Mouse (Mus musculus) adrenal gland, postnatal 4 days (tissue): ENCODE data around the gene Utp4. TPM values are rescaled to one million over a fixed set of nuclear protein-coding genes. Genes with fewer than 3 reads are reported as not detected.

Experiments used
- DNase-seq, 2 experiments: peaks; one replicate each; pipeline ENCODE4 v3.0.0; 2021 to 2022; ENCODE audit warnings: low spot score in 2 of 2, mixed read lengths in 2 of 2
- total RNA-seq, 2 experiments: library from RNA; stranded (reverse); gene quantifications; 2 replicates each; pipeline ENCODE4 v1.2.3; 2021

The Utp4 gene
- total RNA-seq, 2 experiments from 2014 or later, result 45.1 to 47.0 TPM

DNA sequence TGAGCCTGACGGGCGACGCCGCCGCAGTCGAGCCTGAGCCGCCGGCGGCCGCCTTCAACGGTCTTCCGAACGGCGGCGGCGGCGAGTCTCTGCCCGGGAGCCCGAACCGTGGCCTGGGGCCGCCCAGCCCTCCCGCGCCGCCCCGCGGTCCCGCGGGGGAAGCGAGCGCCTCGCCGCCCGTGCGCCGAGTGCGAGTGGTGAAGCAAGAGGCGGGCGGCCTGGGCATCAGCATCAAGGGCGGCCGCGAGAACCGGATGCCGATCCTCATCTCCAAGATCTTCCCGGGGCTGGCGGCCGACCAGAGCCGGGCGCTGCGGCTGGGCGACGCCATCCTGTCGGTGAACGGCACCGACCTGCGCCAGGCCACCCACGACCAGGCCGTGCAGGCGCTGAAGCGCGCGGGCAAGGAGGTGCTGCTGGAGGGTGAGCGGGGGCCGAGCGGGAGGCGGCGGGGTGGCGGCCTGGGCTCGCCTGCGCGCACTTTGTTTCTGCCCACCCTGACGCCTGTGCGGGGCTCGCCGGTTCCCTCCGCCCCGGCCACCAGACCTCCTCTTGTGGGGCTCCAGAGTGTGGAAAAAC lies 42.6 kb downstream of the Utp4 start:
- peak; percentile 40 to 41 for DNase-seq

GRCm38 (mm10) chr8:106936478-106937051 lies 43.1 kb downstream of the Utp4 start:
- DNase-seq, result no peak

- DNase-seq, result no peak
Measured at GRCm38 (mm10) chr8:106937081-106937800, 43.8 kb downstream of the Utp4 start.

DNA sequence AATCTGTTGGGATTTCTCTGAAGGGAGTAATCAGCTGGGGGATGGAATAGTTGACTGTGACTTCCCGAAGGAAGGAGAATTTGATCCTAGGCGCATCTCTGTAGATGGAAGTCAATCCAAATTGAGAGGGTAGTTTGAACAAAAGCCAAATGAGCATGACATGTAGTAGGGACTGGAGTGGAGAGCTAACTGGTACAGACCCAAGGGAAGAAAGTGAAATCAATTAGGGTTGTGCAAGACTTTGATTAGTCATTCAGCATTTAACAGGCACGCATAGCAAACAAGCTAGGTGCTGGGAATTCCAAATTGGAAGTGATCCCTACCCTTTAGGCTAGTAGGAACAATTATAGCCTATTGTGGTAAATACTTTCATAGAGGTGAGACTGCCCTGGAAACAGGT lies 48.4 kb downstream of the Utp4 start:
- no peak for DNase-seq

DNA sequence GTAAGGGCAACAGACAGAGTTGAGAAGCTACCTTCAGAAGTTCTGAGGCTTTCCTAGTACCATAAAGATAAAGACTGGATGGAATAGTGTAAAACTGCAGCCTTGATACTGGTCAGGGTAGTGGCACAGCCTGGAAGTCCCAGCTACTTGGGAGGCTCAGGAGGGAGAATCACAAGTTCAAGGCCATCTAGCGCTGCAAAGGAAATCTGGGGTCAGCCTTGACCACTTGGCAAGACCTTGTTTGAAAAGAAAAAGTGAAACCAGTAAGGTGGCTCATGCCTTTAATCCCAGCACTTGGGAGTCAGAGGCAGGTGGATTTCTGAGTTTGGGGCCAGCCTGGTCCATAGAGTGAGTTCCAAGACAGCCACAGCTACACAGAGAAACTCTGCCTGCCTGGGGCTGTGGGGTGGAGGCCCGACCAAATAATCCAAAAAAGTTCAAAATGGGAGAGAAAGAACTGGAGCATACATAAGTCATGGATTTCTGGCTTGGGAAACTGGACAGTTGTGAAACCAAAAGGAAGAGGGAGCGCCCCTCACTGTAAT lies 50.5 kb downstream of the Utp4 start:
- no peak for DNase-seq

- DNase-seq, result no peak
Measured at GRCm38 (mm10) chr8:106944756-106945155, 51.3 kb downstream of the Utp4 start.

GRCm38 (mm10) chr8:106948678-106949243 lies 55.3 kb downstream of the Utp4 start:
- DNase-seq, result no peak

- DNase-seq, result no peak
Measured at GRCm38 (mm10) chr8:106951707-106952106, 58.3 kb downstream of the Utp4 start.

GRCm38 (mm10) chr8:106953571-106953970 lies 60.1 kb downstream of the Utp4 start:
- DNase-seq, result no peak

- no peak for DNase-seq
Measured at GRCm38 (mm10) chr8:106957086-106957485, 63.6 kb downstream of the Utp4 start.

- no peak for DNase-seq
Measured at GRCm38 (mm10) chr8:106958212-106958611, 64.8 kb downstream of the Utp4 start.

DNA sequence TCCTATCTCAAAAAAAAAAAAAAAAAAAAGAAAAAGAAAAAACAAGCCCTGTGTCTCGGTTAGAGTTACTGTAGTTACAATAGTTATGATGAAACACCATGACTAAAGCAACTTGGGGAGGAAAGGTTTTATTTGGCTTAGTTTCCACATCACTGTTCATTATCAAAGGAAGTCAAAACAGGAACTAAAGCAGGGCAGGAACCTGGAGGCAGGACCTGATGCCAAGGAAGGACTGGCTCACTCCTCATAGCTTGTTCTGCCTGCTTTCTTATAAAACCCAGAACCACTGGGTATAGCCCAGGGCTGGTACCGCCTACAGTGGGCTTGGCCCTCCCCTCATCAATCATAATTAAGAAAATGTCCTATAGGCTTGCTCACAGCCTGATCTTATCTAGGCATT lies 66.2 kb downstream of the Utp4 start:
- DNase-seq, result no peak

- DNase-seq, result no peak
Measured at GRCm38 (mm10) chr8:106962322-106962721, 68.9 kb downstream of the Utp4 start.

GRCm38 (mm10) chr8:106963365-106963764 lies 69.9 kb downstream of the Utp4 start:
- no peak for DNase-seq

- DNase-seq, result no peak
Measured at GRCm38 (mm10) chr8:106964573-106964972, 71.1 kb downstream of the Utp4 start.

- DNase-seq, result no peak
Measured at GRCm38 (mm10) chr8:106969964-106970363, 76.5 kb downstream of the Utp4 start.

- DNase-seq, result no peak
Measured at GRCm38 (mm10) chr8:106971916-106972315, 78.5 kb downstream of the Utp4 start.

Other genes starting within 250 kb of the Utp4 start
- gene Tango6, start 210.6 kb upstream of the Utp4 start, total RNA-seq, result 10 to 100 TPM; 11.0 to 12.2 TPM
- 1 to 10 TPM; 1.1 to 1.3 TPM for gene Has3, start 23.4 kb upstream of the Utp4 start, total RNA-seq
- gene Sntb2, start 42.1 kb downstream of the Utp4 start, total RNA-seq, result 10 to 100 TPM; 37.2 to 39.0 TPM
- 10 to 100 TPM; 69.6 to 72.7 TPM for gene Vps4a, start 137.6 kb downstream of the Utp4 start, total RNA-seq
- 10 to 100 TPM; 33.5 to 38.3 TPM for gene Pdf, start 155.0 kb downstream of the Utp4 start, total RNA-seq
- gene Cog8, start 163.1 kb downstream of the Utp4 start, total RNA-seq, result 10 to 100 TPM; 32.4 to 37.4 TPM
- 10 to 100 TPM; 57.7 to 60.0 TPM for gene Nip7, start 163.2 kb downstream of the Utp4 start, total RNA-seq
- gene Tmed6, start 172.0 kb downstream of the Utp4 start, total RNA-seq, result 1 to 10 TPM in 1 of 2 experiments, not detected in 1; 8.2 TPM
- gene Terf2, start 202.9 kb downstream of the Utp4 start, total RNA-seq, result 10 to 100 TPM; 35.7 to 38.4 TPM